Mouse (Mus musculus) frontal cortex, postnatal 10 days (tissue): ENCODE results near the gene Cdkn1b.

Experiments used
- DNase-seq, 2 experiments: peaks; one replicate each; pipeline ENCODE4 v3.0.0; 2022; ENCODE audit warnings: low spot score in 2 of 2, mixed read lengths in 1 of 2

The Cdkn1b gene

GRCm38 (mm10) chr6:134920190-134921013 lies at the start of gene Cdkn1b:
TSS of gene Cdkn1b (plus strand) at chr6:134920401.
- DNase-seq: peak; percentile 86 to 87

- DNase-seq: no peak
Measured at GRCm38 (mm10) chr6:134870887-134871286, 49.3 kb upstream of the Cdkn1b start.

GRCm38 (mm10) chr6:134872236-134872635 lies 48.0 kb upstream of the Cdkn1b start:
- DNase-seq: no peak

DNA sequence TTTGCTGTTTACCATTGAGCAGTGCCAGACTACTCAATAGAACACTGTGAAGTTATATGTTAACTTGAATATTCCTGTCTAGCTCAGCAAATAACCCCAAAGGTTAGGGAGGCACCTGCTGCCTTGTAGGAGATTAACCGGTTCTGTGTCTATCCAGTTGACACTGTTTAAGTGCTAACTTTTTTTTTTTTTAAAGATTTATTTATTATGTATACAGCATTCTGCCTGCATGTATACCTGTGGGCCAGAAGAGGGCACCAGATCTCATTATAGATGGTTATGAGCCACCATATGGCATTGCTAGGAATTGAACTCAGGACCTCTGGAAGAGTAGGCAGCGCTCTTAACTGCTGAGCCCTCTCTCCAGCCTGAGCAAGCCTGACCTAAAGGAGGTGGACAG lies 47.2 kb upstream of the Cdkn1b start:
- DNase-seq: no peak

GRCm38 (mm10) chr6:134876795-134877194 lies 43.4 kb upstream of the Cdkn1b start:
- DNase-seq: no peak

DNA sequence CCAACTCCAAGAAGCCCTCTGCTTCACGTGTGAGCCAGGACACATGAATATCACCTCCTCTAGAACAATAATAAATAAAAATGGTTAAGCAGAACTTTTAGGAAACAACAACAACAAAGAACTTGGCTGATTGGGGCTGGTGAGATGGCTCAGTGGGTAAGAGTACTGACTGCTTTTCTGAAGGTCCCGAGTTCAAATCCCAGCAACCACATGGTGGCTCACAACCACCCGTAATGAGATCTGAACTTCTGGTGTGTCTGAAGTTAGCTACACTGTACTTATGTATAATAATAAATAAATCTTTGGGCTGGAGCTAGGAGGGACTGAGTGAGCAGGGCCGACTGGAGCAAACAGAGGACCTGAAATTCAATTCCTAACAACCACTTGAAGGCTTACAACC lies 42.9 kb upstream of the Cdkn1b start:
- DNase-seq: no peak

DNA sequence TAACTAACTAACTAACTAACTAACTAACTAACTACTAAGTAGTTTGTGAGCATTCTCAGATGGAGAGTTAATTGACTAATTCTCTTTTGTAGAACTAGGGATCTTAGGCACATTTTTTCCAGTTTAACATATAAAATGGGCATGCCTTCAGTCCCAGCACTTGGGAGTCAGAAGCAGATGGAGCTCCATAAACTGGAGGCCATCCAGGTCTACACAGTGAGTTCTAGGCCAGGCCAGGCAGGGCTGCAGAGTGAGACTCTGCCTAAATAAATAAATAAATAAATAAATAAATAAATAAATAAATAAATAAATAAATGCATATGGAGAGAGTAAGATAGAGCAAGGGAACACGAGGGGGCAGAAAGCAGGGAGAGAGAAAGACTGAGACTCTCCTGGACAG lies 42.3 kb upstream of the Cdkn1b start:
- DNase-seq: no peak

DNA sequence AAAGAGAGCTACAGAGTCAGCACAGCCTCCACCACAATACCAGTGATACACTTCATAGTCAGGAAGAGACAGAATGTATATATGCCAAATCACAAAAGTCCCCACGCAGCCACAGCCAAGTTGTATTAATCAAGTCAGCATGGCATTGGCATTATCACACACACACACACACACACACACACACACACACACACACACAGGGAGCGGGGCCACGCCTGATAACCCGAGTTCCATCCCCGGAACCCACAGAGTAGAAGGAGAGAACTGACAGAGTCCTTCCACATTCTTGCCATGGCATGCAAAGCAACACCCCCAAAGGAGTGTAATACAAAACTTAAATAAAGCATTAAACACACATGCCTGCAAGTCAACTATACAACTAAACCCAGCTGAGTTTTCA lies 40.6 kb upstream of the Cdkn1b start:
- DNase-seq: no peak

DNA sequence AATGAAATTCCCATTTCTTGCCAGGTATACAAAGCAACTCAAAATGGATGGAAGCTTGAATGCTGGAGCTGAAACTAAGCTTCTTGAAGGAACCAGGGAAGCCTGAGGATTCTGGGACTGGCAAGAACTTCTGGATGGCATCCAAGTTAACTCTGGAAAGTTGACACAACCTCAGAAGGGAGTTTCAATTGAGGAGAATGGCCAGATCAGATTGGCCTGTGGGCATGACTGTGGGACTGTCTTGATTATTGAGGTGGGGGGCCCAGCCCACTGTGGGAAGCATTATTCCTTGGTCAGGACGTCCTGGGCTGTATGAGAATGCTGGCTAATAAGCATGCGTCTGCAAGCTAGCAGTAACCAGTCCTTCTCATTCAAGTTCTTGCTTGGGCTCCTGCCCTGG lies 40.2 kb upstream of the Cdkn1b start:
- DNase-seq: no peak

DNA sequence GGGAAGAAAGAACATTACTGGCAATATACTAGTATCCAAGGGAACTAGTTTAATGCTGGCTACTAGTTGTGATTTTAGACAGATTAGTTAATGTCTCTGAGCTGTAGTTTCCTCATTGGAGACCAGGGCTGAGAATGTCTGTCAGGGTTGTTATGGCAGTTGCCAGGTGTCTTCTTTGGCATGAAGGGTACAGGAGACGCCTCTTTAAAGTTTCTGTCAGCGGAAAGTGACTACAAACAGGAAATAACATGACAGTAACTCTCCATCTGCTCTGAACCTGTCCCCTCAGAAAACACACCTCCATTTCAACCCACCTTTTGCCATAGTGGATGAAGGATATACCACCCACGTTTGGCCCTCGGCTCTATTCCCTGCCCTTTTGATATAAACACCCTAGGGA lies 36.5 kb upstream of the Cdkn1b start:
- DNase-seq: no peak

DNA sequence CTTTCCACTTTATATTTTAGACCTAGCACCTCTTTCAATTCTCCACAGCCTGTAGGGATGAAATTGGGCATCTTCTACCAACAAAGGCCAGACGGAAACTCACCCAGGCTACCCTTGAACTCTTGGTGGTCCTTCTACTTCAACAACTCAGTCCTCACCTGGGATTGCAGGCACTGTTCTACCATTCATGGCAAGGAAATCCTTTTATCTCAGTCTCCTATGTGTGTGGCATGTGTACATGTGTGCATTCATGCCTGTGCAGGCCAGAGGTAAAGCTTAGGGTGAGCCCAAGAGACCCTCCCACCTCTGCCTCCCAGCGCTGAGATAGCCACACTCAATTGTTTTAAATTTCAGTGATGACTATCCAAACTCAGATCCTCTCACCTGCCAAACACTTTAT lies 34.7 kb upstream of the Cdkn1b start:
- no peak for DNase-seq

DNA sequence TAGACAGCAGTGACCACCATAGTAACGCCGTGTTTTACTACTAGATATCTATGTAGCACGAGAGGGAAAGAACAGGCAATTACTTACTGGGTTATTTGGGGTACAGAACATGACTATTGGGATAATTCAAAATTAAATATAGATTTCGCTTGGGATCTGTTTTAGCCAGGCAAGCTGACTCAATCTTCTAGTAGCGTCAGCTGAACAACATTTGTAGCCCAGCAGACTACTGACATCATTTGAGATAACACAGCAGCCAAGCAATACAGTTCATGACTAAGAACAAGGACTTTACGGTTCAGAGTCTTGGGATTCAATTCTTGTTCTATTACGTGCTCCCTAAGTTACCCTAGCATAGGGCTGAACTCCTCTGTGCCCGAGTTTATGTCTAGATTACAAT lies 33.7 kb upstream of the Cdkn1b start:
- no peak for DNase-seq

DNA sequence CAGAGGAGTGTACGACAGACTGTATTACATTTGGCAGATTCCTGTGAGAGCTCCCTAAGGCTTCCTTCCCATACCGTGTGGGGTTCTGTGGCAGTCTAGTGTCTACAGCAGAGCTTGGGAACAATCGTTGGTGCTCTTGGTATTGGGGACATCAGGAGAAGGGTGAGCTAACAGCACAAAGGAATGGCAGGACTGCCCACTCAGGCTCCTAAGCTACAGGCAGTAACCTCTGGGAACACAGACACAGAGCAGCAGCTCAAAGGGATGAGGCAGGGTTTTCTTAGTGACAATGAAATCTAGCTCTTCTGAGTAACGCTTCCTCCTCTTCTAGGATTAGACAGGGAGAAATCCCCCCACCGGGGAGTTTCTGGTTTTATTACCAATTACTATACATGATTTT lies 33.2 kb upstream of the Cdkn1b start:
- DNase-seq: peak in 1 of 2 experiments; percentile 27

GRCm38 (mm10) chr6:134887711-134888449 lies 32.3 kb upstream of the Cdkn1b start:
- DNase-seq: peak; percentile 83 to 91

DNA sequence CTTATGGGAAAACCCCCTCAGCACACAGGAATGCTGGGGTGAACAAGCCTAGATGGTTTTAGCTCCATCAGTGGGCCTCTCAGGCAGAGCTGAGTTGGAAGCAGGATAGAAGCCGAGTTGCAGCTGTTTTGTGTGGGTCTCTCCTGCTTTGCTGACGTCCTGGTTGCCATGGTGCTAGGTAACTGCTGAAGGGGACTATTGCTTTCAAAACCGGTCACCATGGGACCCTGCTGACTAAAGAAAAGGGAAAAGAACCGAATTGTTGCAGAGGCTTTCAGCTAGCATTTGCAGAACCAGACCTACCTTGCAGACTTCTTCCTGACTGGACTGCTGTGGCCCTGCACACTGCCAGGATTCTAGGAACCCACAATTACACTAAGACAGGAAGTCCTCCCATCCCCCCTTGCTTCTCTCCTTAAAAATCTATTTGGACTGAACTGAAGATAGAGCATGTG lies 31.6 kb upstream of the Cdkn1b start:
- DNase-seq: peak; percentile 71 to 73

- no peak for DNase-seq
Measured at GRCm38 (mm10) chr6:134889763-134890162, 30.4 kb upstream of the Cdkn1b start.

DNA sequence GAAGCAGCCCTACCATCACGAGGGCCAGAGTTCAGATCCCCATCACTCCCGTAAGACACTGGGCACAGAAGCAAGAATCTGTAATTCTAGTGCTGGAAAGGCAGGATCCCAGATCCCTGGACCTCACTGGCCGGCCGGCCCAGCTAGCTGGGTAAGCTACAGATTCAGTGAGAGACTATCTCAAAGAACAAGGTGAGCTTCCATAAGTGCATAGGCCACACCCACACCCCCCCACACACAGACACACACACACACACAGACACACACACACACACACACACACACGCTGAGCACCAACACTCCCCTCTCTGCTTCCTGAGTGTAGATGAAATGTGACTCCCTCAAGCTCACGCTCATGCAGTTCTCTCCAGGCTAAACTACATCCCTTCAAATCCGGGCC lies 29.8 kb upstream of the Cdkn1b start:
- no peak for DNase-seq

DNA sequence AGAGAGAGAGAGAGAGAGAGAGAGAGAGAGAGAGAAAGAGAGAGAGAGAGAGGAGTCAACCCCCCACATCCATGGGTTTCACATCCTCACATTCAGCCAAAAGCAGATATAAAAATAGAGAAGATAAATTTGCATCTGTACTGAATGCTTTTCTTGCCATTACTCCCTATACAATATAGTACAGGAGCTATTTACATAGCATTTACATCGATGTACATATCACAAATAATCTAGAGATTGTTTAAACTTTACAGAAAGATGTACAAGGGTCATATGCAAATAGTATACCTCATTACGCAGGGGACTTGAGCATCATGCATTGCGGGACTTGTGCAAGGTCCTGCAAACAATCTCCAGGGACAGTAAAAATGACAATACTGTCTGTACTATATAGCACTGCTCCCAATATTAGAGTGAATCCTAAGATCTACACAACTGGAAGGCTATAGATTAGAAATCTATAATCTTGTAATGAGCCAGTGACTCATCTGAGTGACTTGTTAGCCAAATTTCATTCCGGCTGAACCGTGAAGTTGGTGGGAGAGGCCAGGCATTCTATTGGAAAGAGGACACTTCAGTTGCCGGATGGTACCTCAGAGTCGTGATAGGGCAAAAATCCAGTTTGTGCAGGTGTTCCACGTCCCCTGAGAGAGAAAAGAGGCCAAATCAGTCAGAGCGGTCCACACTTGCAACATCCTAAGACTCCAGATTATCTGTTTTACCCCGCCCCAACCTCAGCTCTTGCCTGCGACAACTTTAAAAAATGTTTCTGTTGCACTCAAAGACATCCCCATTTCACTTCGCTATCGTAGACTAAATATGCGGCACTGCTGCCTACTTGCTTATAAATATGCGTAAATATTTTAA lies 23.4 kb upstream of the Cdkn1b start:
- DNase-seq: no peak

- DNase-seq: peak; percentile 92 to 94
Measured at GRCm38 (mm10) chr6:134897443-134898094, 22.6 kb upstream of the Cdkn1b start.

DNA sequence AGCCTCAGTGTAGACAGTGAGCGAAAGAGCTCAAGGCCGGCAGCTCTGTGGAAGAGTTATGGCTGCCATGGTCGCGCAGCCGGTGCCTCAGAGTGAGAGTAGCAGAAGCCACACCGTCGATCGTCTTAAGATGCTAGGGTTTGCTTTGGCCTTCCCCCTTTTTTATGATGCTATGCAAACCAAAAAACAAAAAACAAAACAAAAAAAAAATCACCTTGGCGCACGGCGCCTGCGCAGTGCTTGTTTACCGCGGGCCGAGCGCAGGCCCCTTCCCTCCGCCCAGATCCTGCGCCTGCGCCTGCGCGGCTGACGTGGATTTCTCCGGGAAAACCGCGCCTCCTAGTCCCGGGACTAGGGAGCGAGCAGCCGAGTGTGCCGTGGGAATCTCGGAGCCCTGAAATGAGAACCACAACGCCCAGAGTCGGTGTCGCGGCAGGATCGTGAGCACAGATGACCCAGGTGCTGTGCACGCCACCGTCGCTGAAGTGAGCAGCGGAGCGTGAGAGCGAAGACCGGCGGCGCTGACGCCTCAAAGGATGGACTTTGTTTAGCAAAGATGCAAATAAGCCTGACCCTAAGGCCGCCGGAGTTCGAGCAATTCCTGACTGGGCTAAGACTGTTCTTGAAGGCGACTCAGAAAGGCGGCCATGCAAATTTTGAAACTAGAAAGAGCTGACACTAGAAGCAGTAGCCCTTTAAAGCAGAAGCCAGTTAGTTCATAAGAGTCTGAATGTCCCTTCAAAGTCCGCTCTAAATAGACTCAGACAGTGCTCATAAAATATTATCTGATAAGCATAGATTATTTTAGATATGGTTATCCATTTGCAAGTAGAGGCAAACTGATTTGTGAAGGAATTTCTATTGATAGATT lies 21.9 kb upstream of the Cdkn1b start, which contains the start of gene Gpr19:
Gpr19 (minus strand) TSS at position 484 of the 871 bp plus-strand sequence.
- peak; percentile 75 to 86 for DNase-seq
